Mouse (Mus musculus) embryonic facial prominence, embryonic 14.5 days (tissue): ENCODE measurements at regions not wholly inside any gene's neighbourhood (a gene's known extent, or its start where the extent isn't known, plus 50 kb on each side); places are given as distances from the start of the nearest gene placed in this dataset.

Experiments used
- ATAC-seq: fragments of 200-750 bp; cut with Nextera tagmentation; 2 replicates; pipeline ENCODE4 v1.8.0; 2017; ENCODE audit warnings: low read depth, moderate number of reproducible peaks, moderate TSS enrichment
- DNase-seq: peaks from one replicate; pipeline ENCODE4 v3.0.0-alpha.2; 2015; ENCODE audit warnings: low spot score
- H3K27ac ChIP-seq: fragments of 300-500 bp; sonication (generic); replicated peaks from 2 replicates; pipeline ENCODE4 v1.5.1; 2014; ENCODE audit warnings: low read depth, mild to moderate bottlenecking, low read length, moderate library complexity
- H3K27me3 ChIP-seq: fragments of 300-500 bp; sonication (generic); replicated peaks from 2 replicates; pipeline ENCODE4 v1.6.1; 2014; ENCODE audit warnings: low read length; ENCODE audit not compliant: control insufficient read depth, insufficient read depth
- H3K36me3 ChIP-seq: fragments of 300-500 bp; sonication (generic); 2 replicates; pipeline ENCODE4 v1.6.1; 2014; ENCODE audit warnings: low read length, mixed read lengths; ENCODE audit not compliant: control insufficient read depth, insufficient read depth
- H3K4me1 ChIP-seq: fragments of 300-500 bp; sonication (generic); 2 replicates; pipeline ENCODE4 v1.6.1; 2014; ENCODE audit warnings: antibody characterized with exemption, low read length; ENCODE audit not compliant: control insufficient read depth, insufficient read depth
- H3K4me2 ChIP-seq: fragments of 300-500 bp; sonication (generic); 2 replicates; pipeline ENCODE4 v1.6.1; 2014; ENCODE audit warnings: low read depth, mild to moderate bottlenecking, low read length, moderate library complexity, mixed read lengths
- H3K4me3 ChIP-seq: fragments of 300-500 bp; sonication (generic); 2 replicates; pipeline ENCODE4 v1.5.1; 2014; ENCODE audit warnings: low read depth, mild to moderate bottlenecking, low read length
- H3K9ac ChIP-seq: fragments of 300-500 bp; sonication (generic); 2 replicates; pipeline ENCODE4 v1.6.1; 2014; ENCODE audit warnings: low read depth, mild to moderate bottlenecking, low read length, moderate library complexity, mixed read lengths
- H3K9me3 ChIP-seq: fragments of 300-500 bp; sonication (generic); 2 replicates; pipeline ENCODE4 v1.6.1; 2016; ENCODE audit warnings: low read length; ENCODE audit not compliant: control insufficient read depth
- whole genome bisulfite sequencing: fragments of 180-500 bp; shearing (Covaris S2); extraction: QIAGEN DNeasy Blood & Tissue Kit; methylation state at CpG from one replicate; pipeline ENCODE4 v1.1.7; 2014; 5-methylcytosine and 5-hydroxymethylcytosine counted together

GRCm38 (mm10) chr3:33958216-33958615 lies 61.5 kb upstream of the Fxr1 start:
- H3K4me1 ChIP-seq = 0 out of 2 replicates have a peak, but pooled peaks cover 4% of the 10 kb centered on the region
- H3K4me3 ChIP-seq = no peak overlapping the region
- no peak overlapping the region for H3K9ac ChIP-seq
- no peaks in the 10 kb centered on the region for H3K36me3 ChIP-seq
- ATAC-seq = no peak
- no peak overlapping the region for H3K4me2 ChIP-seq
- H3K27ac ChIP-seq = no peak overlapping the region
- no peaks in the 10 kb centered on the region for H3K9me3 ChIP-seq
- DNase-seq = no peak
- WGBS = 85% methylated on average over 4 of the region's 4 CpGs
- peaks cover 12% of the 10 kb centered on the region for H3K27me3 ChIP-seq

- H3K4me1 ChIP-seq = 0 out of 2 replicates have a peak, but pooled peaks cover 4% of the 10 kb centered on the region
- H3K4me2 ChIP-seq = no peak overlapping the region
- ATAC-seq (no peak), DNase-seq (peak; percentile 6)
- H3K27me3 ChIP-seq = peaks cover 10% of the 10 kb centered on the region
- H3K27ac ChIP-seq = no peak overlapping the region
- no peaks in the 10 kb centered on the region for H3K9me3 ChIP-seq
- no peak overlapping the region for H3K4me3 ChIP-seq
- 54% methylated on average over 6 of the region's 6 CpGs for WGBS
- H3K36me3 ChIP-seq = no peaks in the 10 kb centered on the region
- no peak overlapping the region for H3K9ac ChIP-seq
Measured at GRCm38 (mm10) chr3:33960211-33960610, 59.5 kb upstream of the Fxr1 start.

GRCm38 (mm10) chr3:33962938-33963337 lies 56.8 kb upstream of the Fxr1 start:
- no peaks in the 10 kb centered on the region; the same call in 1 of the 2 replicates for H3K27me3 ChIP-seq
- H3K4me2 ChIP-seq = no peak overlapping the region
- H3K36me3 ChIP-seq = no peaks in the 10 kb centered on the region
- ATAC-seq (no peak), DNase-seq (no peak)
- H3K4me1 ChIP-seq = no peaks in the 10 kb centered on the region
- no peak overlapping the region for H3K4me3 ChIP-seq
- H3K9me3 ChIP-seq = no peaks in the 10 kb centered on the region
- WGBS = 82% methylated on average over 5 of the region's 5 CpGs
- H3K9ac ChIP-seq = no peak overlapping the region
- no peak overlapping the region for H3K27ac ChIP-seq

GRCm38 (mm10) chr3:33967184-33967583 lies 52.6 kb upstream of the Fxr1 start:
- DNase-seq (no peak), ATAC-seq (no peak)
- WGBS = 71% methylated on average over 8 of the region's 8 CpGs

More at GRCm38 (mm10) chr3:33967184-33967583, 52.6 kb upstream of the Fxr1 start:
- Histone ChIP-seq H3K36me3 (no peaks in the 10 kb centered on the region), H3K9me3 (no peaks in the 10 kb centered on the region), H3K4me3 (no peak overlapping the region), H3K27ac (no peak overlapping the region), H3K9ac (no peak overlapping the region), H3K27me3 (no peaks in the 10 kb centered on the region), H3K4me1 (no peaks in the 10 kb centered on the region), H3K4me2 (no peak overlapping the region)
